Comparison of ENCODE assay signal across 1 mouse cellular context in the genomic region with DNA sequence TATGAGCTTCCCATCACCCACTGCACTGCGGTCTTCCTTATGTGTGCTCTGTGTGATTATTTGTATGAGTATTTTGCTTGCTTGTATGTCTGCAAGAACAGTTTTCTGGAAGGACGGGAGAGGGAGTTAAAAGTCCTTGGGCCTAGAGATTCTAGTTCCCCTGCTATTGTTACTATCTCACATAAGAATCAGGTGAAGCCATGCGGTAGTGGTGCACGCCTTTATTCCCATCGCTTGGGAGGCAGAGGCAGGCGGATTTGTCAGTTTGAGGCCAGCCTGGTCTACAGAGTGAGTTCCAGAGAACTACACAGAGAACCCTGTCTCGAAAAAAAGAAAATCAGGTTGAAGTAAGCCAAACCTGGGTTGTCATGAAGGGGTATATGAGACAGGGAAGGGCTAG.
TF ChIP-seq lines count a peak whose summit lies in the region.

No protein-coding gene starts in this region.

TF ChIP-seq in MEL, 35 proteins besides CTCF, POLR2A, EP300 and RAD21:
- TF ChIP-seq ZKSCAN1 (IDR thresholded peaks at IDR 0.05; ENCODE audit: low read depth, low read length) (no peak), BHLHE40 (IDR thresholded peaks at IDR 0.05; ENCODE audit: borderline replicate concordance, low read depth, low read length) (no peak), POLR2AphosphoS2 (IDR thresholded peaks at IDR 0.05; ENCODE audit: low read length) (peak; percentile 83)
TF ChIP-seq in MEL: peak in this region for 1.
